Mouse (Mus musculus) liver, embryonic 14.5 days (tissue): Measurements from ENCODE around the gene Ddost. TPM values are rescaled to one million over a fixed set of nuclear protein-coding genes. Genes with fewer than 3 reads are reported as not detected.

Experiments used
- ATAC-seq: fragments of 200-750 bp; cut with Nextera tagmentation; 2 replicates; pipeline ENCODE4 v1.8.0; 2017; ENCODE audit warnings: moderate number of reproducible peaks, mild to moderate bottlenecking, moderate library complexity; ENCODE audit not compliant: insufficient read depth
- DNase-seq, 3 experiments: peaks; one replicate each; pipeline ENCODE4 v3.0.0-alpha.2; 2012 to 2013; ENCODE audit warnings: low read depth in 3 of 3, low spot score in 3 of 3
- H3K27ac ChIP-seq: fragments of 300-500 bp; sonication (generic); 2 replicates; pipeline ENCODE4 v1.5.1; 2014; ENCODE audit warnings: moderate library complexity, mild to moderate bottlenecking, control low read depth, inconsistent platforms
- H3K27me3 ChIP-seq: fragments of 300-500 bp; sonication (generic); 2 replicates; pipeline ENCODE4 v1.6.1; 2014; ENCODE audit warnings: mild to moderate bottlenecking, low read length, moderate library complexity; ENCODE audit not compliant: control insufficient read depth, insufficient read depth
- H3K36me3 ChIP-seq: fragments of 300-500 bp; sonication (generic); replicated peaks from 2 replicates; pipeline ENCODE4 v1.6.1; 2014; ENCODE audit warnings: low read depth; ENCODE audit not compliant: control insufficient read depth, insufficient read depth
- H3K4me1 ChIP-seq, 2 experiments: fragments of 200-500 bp in 1 of 2; fragments of 300-500 bp in 1 of 2; sonication (generic) in 1 of 2; replicated peaks; 2 replicates each; pipeline ENCODE4 v1.6.1; 2012 to 2014; ENCODE audit warnings: antibody characterized with exemption in 1 of 2, inconsistent platforms in 1 of 2, low read length in 1 of 2; ENCODE audit not compliant: control insufficient read depth in 2 of 2, insufficient read depth in 2 of 2
- H3K4me2 ChIP-seq: fragments of 300-500 bp; sonication (generic); 2 replicates; pipeline ENCODE4 v1.6.1; 2014; ENCODE audit warnings: low read depth, mild to moderate bottlenecking, control low read depth, moderate library complexity
- H3K4me3 ChIP-seq, 2 experiments: fragments of 200-500 bp in 1 of 2; fragments of 300-500 bp in 1 of 2; sonication (generic) in 1 of 2; 2 replicates each; pipeline ENCODE4 v1.5.1; 2012 to 2014; ENCODE audit warnings: low read depth in 2 of 2, low read length in 2 of 2, mild to moderate bottlenecking in 2 of 2, control low read depth in 1 of 2, inconsistent platforms in 1 of 2, moderate library complexity in 1 of 2; ENCODE audit not compliant: insufficient read depth in 1 of 2
- H3K9ac ChIP-seq: fragments of 300-500 bp; sonication (generic); replicated peaks from 2 replicates; pipeline ENCODE4 v1.6.1; 2014; ENCODE audit warnings: mild to moderate bottlenecking, control low read depth, moderate library complexity
- H3K9me3 ChIP-seq: fragments of 300-500 bp; sonication (generic); 2 replicates; pipeline ENCODE4 v1.6.1; 2016; ENCODE audit warnings: low read length, mixed read lengths; ENCODE audit not compliant: control insufficient read depth
- CTCF ChIP-seq: IDR thresholded peaks from 2 replicates; pipeline ENCODE4 v1.5.1; 2016; ENCODE audit warnings: antibody characterized with exemption, low read depth, control low read depth
- EP300 ChIP-seq: IDR thresholded peaks from 2 replicates; pipeline ENCODE4 v1.6.1; 2016; ENCODE audit warnings: antibody characterized with exemption, low read depth
- WGBS: fragments of 180-500 bp; shearing (Covaris S2); extraction: QIAGEN DNeasy Blood & Tissue Kit; methylation state at CpG from one replicate; pipeline ENCODE4 v1.1.7; 2014; ENCODE audit not compliant: insufficient replicate concordance; 5-methylcytosine and 5-hydroxymethylcytosine counted together
- polyA plus RNA-seq, 2 experiments: library from polyadenylated mRNA; depleted of rRNA in 1 of 2; stranded (reverse) in 1 of 2; unstranded in 1 of 2; fragments of >200 nt; fragmentation: Nextera tagmentation in 1 of 2; extraction: Ambion mirVana in 1 of 2; gene quantifications; 2 replicates each; pipeline versions ENCODE4 v1.2.1 to v1.2.3; 2012 to 2014

The Ddost gene
- polyA plus RNA-seq, 2 experiments, result 91.7 to 135 TPM

GRCm38 (mm10) chr4:138320711-138321110, 16.2 kb downstream of the Ddost start:
- H3K9ac ChIP-seq, result no peak overlapping the region
- 62% methylated on average over 11 of the region's 11 CpGs for WGBS
- peaks cover 5% of the 10 kb centered on the region in 2 experiments; a peak in 2 of 4 replicates for H3K4me1 ChIP-seq
- H3K4me2 ChIP-seq, result no peak overlapping the region
- H3K27me3 ChIP-seq, result no peaks in the 10 kb centered on the region
- no peak overlapping the region for H3K4me3 ChIP-seq
- TF ChIP-seq CTCF (no peak), EP300 (no peak)
- no peak for ATAC-seq
- no peak for DNase-seq
- H3K36me3 ChIP-seq, result no peaks in the 10 kb centered on the region
- H3K27ac ChIP-seq, result no peak overlapping the region
- no peaks in the 10 kb centered on the region for H3K9me3 ChIP-seq

DNA sequence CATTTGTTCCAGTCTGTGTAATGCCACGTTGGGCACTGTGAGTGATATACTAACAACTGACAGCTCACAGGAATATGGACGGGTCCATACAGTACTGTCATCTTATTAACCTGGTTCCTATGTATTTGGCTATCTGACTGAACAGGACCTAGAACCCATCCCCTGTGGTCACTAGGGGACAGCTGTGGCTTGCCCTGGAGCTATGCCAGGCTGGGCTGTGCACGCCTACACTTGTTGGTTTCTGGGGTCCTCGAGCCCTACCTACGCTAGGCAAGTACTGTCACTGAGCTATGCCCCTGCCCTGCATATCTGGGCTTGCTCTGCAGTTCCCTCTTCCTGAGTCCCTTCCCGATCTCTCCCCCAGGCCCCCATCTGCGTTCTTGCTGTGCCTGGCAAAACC, 17.0 kb downstream of the Ddost start:
- WGBS, result 64% methylated on average over 7 of the region's 7 CpGs
- Histone ChIP-seq H3K27me3 (no peaks in the 10 kb centered on the region), H3K4me1 (peaks cover 6 to 8% of the 10 kb centered on the region in 2 experiments), H3K36me3 (no peaks in the 10 kb centered on the region), H3K9me3 (no peaks in the 10 kb centered on the region), H3K9ac (no peak overlapping the region), H3K4me2 (no peak overlapping the region), H3K27ac (no peak overlapping the region), H3K4me3 (no peak overlapping the region)
- TF ChIP-seq EP300, result no peak
- no peak for ATAC-seq
- no peak for DNase-seq

DNA sequence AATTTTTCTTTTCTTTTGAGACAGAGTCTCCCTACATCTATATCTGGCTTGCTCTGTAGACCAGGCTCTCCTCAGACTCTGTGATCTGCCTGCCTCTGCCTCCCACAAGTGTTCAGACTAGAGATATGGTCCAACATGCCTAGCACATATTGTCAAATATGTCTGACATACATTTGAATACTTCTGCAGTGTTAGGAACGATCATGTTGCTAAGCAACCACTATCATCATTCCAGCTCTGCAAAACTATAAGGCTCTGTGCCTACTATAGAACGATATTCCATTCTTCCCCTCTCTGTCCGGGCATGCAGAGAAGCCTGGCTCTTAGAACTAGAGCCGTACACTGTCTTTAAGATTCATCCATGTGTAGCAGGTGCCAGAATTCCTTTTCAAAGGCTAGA, 18.2 kb downstream of the Ddost start:
- no peaks in the 10 kb centered on the region for H3K9me3 ChIP-seq
- H3K27ac ChIP-seq, result no peak overlapping the region
- H3K36me3 ChIP-seq, result no peaks in the 10 kb centered on the region
- no peak overlapping the region for H3K4me2 ChIP-seq
- TF ChIP-seq EP300 (no peak), CTCF (no peak)
- DNase-seq (no peak), ATAC-seq (no peak)
- 67% methylated on average over 4 of the region's 4 CpGs for WGBS
- H3K9ac ChIP-seq, result no peak overlapping the region
- peaks cover 9% of the 10 kb centered on the region in 2 experiments for H3K4me1 ChIP-seq
- H3K4me3 ChIP-seq, result no peak overlapping the region
- no peaks in the 10 kb centered on the region for H3K27me3 ChIP-seq

DNA sequence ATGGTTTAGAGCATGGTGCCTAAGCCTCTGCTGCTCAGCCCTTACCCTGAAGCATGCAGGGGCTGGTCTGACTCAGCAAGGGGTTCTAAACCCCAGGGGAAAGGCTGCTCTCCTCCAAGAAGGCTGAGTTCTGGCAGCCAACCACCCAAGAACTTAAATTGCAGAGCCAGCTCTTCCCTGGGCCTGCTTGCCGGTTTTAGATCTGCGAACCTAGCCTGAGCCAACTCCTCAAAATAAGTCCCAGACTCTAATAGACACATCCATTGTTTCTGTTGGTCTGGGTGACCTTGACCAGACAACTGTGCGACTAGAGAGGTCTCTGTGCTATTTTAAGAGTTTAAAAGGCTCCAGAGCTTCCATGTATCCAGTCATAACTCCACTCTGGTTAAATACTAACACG, 19.2 kb downstream of the Ddost start:
- Histone ChIP-seq H3K4me3 (no peak overlapping the region), H3K9ac (no peak overlapping the region), H3K4me2 (no peak overlapping the region), H3K27ac (no peak overlapping the region), H3K27me3 (no peaks in the 10 kb centered on the region), H3K9me3 (no peaks in the 10 kb centered on the region), H3K36me3 (no peaks in the 10 kb centered on the region), H3K4me1 (peaks cover 9 to 12% of the 10 kb centered on the region in 2 experiments)
- DNase-seq (no peak), ATAC-seq (no peak)
- TF ChIP-seq CTCF (no peak), EP300 (no peak)
- 66% methylated on average over 4 of the region's 4 CpGs for WGBS

- no peak overlapping the region for H3K27ac ChIP-seq
- H3K4me2 ChIP-seq, result no peak overlapping the region
- H3K4me3 ChIP-seq, result no peak overlapping the region
- no peaks in the 10 kb centered on the region for H3K27me3 ChIP-seq
- H3K36me3 ChIP-seq, result no peaks in the 10 kb centered on the region
- WGBS, result 67% methylated on average over 3 of the region's 3 CpGs
- no peak for TF ChIP-seq CTCF
- TF ChIP-seq EP300, result no peak
- ATAC-seq, result no peak
- peaks cover 9 to 12% of the 10 kb centered on the region in 2 experiments for H3K4me1 ChIP-seq
- no peaks in the 10 kb centered on the region for H3K9me3 ChIP-seq
- no peak for DNase-seq
- H3K9ac ChIP-seq, result no peak overlapping the region
These were observed 19.9 kb downstream of the Ddost start for GRCm38 (mm10) chr4:138324451-138324850.
